ENCODE assay signal across 9 mouse cellular contexts in the genomic region with DNA sequence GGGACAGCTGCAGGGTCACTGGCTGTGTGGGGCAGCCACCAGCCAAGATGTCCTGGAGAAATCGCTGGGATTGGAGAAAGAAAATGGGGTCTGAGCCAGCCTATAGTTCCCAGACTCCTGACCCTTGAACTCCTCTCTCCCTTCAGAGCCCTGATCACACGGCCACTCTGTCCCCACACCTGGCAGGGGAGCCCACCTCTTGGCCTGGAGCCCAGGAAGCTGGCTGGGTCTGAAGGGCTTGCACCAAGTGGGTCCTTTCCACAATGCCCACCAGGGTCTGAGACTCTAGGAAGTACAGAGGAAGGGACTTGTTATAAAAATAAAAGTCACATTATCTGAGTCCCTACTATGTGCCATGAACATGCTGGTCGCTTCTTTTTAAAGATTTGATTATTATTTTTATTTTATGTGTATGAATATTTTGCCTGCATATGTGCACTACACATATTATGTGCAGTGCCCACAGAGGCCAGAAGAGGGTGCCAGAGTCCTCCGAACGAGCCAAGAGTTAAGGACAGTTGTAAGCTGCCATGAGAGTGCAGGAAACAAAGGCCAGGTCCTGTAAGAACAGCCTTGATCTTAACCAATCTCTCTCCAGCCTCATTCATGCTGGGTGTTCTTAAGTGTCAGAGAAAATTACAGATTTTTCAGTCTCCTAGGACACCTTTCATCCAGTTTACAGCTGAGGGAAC. TPM values are rescaled to one million over a fixed set of nuclear protein-coding genes. Genes with fewer than 3 reads are reported as not detected.
DNase-seq lines count a peak whose midpoint lies in the region; ATAC-seq and TF ChIP-seq lines count a peak whose summit lies in the region.
"Had no signal": no experiment of that assay in that cellular context is flagged by ENCODE, and none has a peak within 500 bp of the region (broad histone marks: within the 10 kb centered on the region; RNA-seq: fewer than 3 reads in every experiment).

No protein-coding gene starts in this region.

- no peak for TF ChIP-seq POLR2A in lung, adult 2 months (IDR thresholded peaks at IDR 0.05; ENCODE audit: borderline replicate concordance, extremely low read depth, low read depth, low read length)

- H3K27ac ChIP-seq in forebrain, postnatal 0 days (ENCODE audit: low read depth, low read length): no peak overlapping the region
- H3K27ac ChIP-seq: hindbrain, embryonic 15.5 days had no signal

- DNase-seq in A20 (ENCODE audit: low read depth, low spot score) (peak; percentile 75), G1E (ENCODE audit: low spot score) (peak; percentile 48)
- peak; percentile 54 for DNase-seq in cerebellum, adult 8-10 months
- peak; percentile 85 for DNase-seq in forebrain, postnatal 0 days
- peak; percentile 89 for DNase-seq in kidney, postnatal 10 days
- peak; percentile 72 for DNase-seq in lung, adult 2 months
- peak; percentile 71 for DNase-seq in ovary, postnatal 36 days (ENCODE audit: low spot score)
- peak; percentile 74 for DNase-seq in thymus, postnatal 25 days

- H3K4me1 ChIP-seq in G1E (ENCODE audit: insufficient read depth, low read depth, low read length): no peaks in the 10 kb centered on the region; the same call in 1 of the 2 replicates
- H3K4me1 ChIP-seq in forebrain, postnatal 0 days (ENCODE audit: insufficient read depth): no peaks in the 10 kb centered on the region
- H3K4me1 ChIP-seq in lung, adult 2 months (ENCODE audit: control insufficient read depth, insufficient read depth, low read length): peaks cover 2% of the 10 kb centered on the region; the same call in 1 of the 2 replicates

- TF ChIP-seq CTCF in G1E (IDR thresholded peaks at IDR 0.05; ENCODE audit: low read depth, low read length): peak; percentile 72
- peak; percentile 82 for TF ChIP-seq CTCF in forebrain, postnatal 0 days (IDR thresholded peaks at IDR 0.05; ENCODE audit: low read depth)
- TF ChIP-seq CTCF in lung, adult 2 months (IDR thresholded peaks at IDR 0.05; ENCODE audit: insufficient read depth, low read length): peak; percentile 83

- H3K9me3 ChIP-seq in G1E (replicated peaks): no peaks in the 10 kb centered on the region
- H3K9me3 ChIP-seq in forebrain, postnatal 0 days (ENCODE audit: low read length): no peaks in the 10 kb centered on the region
- H3K9me3 ChIP-seq: hindbrain, embryonic 15.5 days had no signal

- no peak overlapping the region for H3K4me2 ChIP-seq in forebrain, postnatal 0 days (ENCODE audit: low read depth)
- H3K4me2 ChIP-seq: hindbrain, embryonic 15.5 days had no signal

- no peaks in the 10 kb centered on the region for H3K36me3 ChIP-seq in G1E (replicated peaks)
- peaks cover 4% of the 10 kb centered on the region; the same call in 1 of the 2 replicates for H3K36me3 ChIP-seq in forebrain, postnatal 0 days (ENCODE audit: insufficient read depth)
- H3K36me3 ChIP-seq: hindbrain, embryonic 15.5 days had no signal

- no peak overlapping the region for H3K4me3 ChIP-seq in G1E (ENCODE audit: low read depth, low read length)
- H3K4me3 ChIP-seq in forebrain, postnatal 0 days (ENCODE audit: low read depth, low read length): no peak overlapping the region
- H3K4me3 ChIP-seq in lung, adult 2 months (replicated peaks; ENCODE audit: extremely low read depth, low read depth, low read length): no peak overlapping the region
- H3K4me3 ChIP-seq: hindbrain, embryonic 15.5 days had no signal

- H3K9ac ChIP-seq in forebrain, postnatal 0 days: no peak overlapping the region
- H3K9ac ChIP-seq: hindbrain, embryonic 15.5 days had no signal

- peaks cover 21% of the 10 kb centered on the region; the same call in 1 of the 2 replicates for H3K27me3 ChIP-seq in G1E (ENCODE audit: insufficient read depth, low read length)
- peaks cover 17% of the 10 kb centered on the region; the same call in 1 of the 2 replicates for H3K27me3 ChIP-seq in forebrain, postnatal 0 days (ENCODE audit: insufficient read depth, low read length)

- 15% methylated on average over 5 of the region's 5 CpGs for WGBS in forebrain, postnatal 0 days
- 16% methylated on average over 5 of the region's 5 CpGs for WGBS in lung, adult 2 months

- peak; percentile 57 for ATAC-seq in G1E (ENCODE audit: extremely low read depth, insufficient number of reproducible peaks, low FRiP score, poor library complexity, severe bottlenecking)
- ATAC-seq in forebrain, postnatal 0 days: peak; percentile 52

RNA-seq across cellular contexts. Expression of a gene that starts 11.3 kb away (rescaled TPM):
- total RNA-seq in G1E (2014; fragmentation: Nextera tagmentation): not detected in 2 replicates
- not detected in 2 replicates for total RNA-seq in G1E (2017)
- polyA plus RNA-seq in G1E (2012): not detected in 2 replicates
- 0.24 TPM in 1 of 2 replicates, not detected in the other for total RNA-seq in forebrain, postnatal 0 days (2014; rRNA removed)
- polyA plus RNA-seq in forebrain, postnatal 0 days (2015; fragmentation: Nextera tagmentation; extraction: Ambion mirVana): 0.10 TPM in 1 of 2 replicates, not detected in the other
- polyA plus RNA-seq in lung, adult 2 months (2012; rRNA removed): 1.4 TPM in 1 of 2 replicates, not detected in the other

RNA-seq across cellular contexts. Expression of a gene that starts 19.2 kb away (rescaled TPM):
- total RNA-seq in G1E (2014; fragmentation: Nextera tagmentation) (not detected in 2 replicates), G1E (2017) (not detected in 2 replicates)
- not detected in 2 replicates for polyA plus RNA-seq in G1E (2012)
- total RNA-seq in forebrain, postnatal 0 days (2014; rRNA removed): 48.8 and 50.4 TPM in 2 replicates
- polyA plus RNA-seq in forebrain, postnatal 0 days (2015; fragmentation: Nextera tagmentation; extraction: Ambion mirVana): 28.9 and 37.0 TPM in 2 replicates
- polyA plus RNA-seq in lung, adult 2 months (2012; rRNA removed): 0.70 and 2.1 TPM in 2 replicates

RNA-seq across cellular contexts. Expression of a gene that starts 28.6 kb away (rescaled TPM):
- total RNA-seq in G1E (2014; fragmentation: Nextera tagmentation): not detected in 2 replicates
- 0.05 TPM in 1 of 2 replicates, not detected in the other for total RNA-seq in G1E (2017)
- not detected in 2 replicates for polyA plus RNA-seq in G1E (2012)
- 0.08 TPM in 1 of 2 replicates, not detected in the other for total RNA-seq in forebrain, postnatal 0 days (2014; rRNA removed)
- polyA plus RNA-seq in forebrain, postnatal 0 days (2015; fragmentation: Nextera tagmentation; extraction: Ambion mirVana): 0.25 TPM in 1 of 2 replicates, not detected in the other
- polyA plus RNA-seq in lung, adult 2 months (2012; rRNA removed): 0.20 TPM in 1 of 2 replicates, not detected in the other
- polyA plus RNA-seq: hindbrain, embryonic 15.5 days had no signal

RNA-seq across cellular contexts. Expression of a gene that starts 33.3 kb away (rescaled TPM):
- total RNA-seq in G1E (2014; fragmentation: Nextera tagmentation): not detected in 2 replicates
- total RNA-seq in G1E (2017): not detected in 2 replicates
- not detected in 2 replicates for polyA plus RNA-seq in G1E (2012)
- not detected in 2 replicates for total RNA-seq in forebrain, postnatal 0 days (2014; rRNA removed)
- polyA plus RNA-seq in forebrain, postnatal 0 days (2015; fragmentation: Nextera tagmentation; extraction: Ambion mirVana): not detected in 2 replicates
- polyA plus RNA-seq in lung, adult 2 months (2012; rRNA removed): 19.6 and 29.1 TPM in 2 replicates
- polyA plus RNA-seq: hindbrain, embryonic 15.5 days had no signal

RNA-seq across cellular contexts. Expression of a gene that starts 48.7 kb away (rescaled TPM):
- total RNA-seq in G1E (2014; fragmentation: Nextera tagmentation) (not detected in 2 replicates), G1E (2017) (not detected in 2 replicates)
- polyA plus RNA-seq in G1E (2012): not detected in 2 replicates
- total RNA-seq in forebrain, postnatal 0 days (2014; rRNA removed): 2.4 and 4.6 TPM in 2 replicates
- 0.63 and 0.69 TPM in 2 replicates for polyA plus RNA-seq in forebrain, postnatal 0 days (2015; fragmentation: Nextera tagmentation; extraction: Ambion mirVana)
- polyA plus RNA-seq in lung, adult 2 months (2012; rRNA removed): 0.18 TPM in 1 of 2 replicates, not detected in the other
